Mouse (Mus musculus) mouse trophoblast stem cell (cell line): ENCODE results near the gene Eng.

Experiments used
- in situ Hi-C, 2 experiments: fragments of 300-500 bp; cut with MseI, MboI; formaldehyde crosslinking; loops; 2 replicates in 1 of 2; 3 replicates in 1 of 2; pipeline ENCODE4 v1.15.1; 2025

The Eng gene

GRCm38 (mm10) chr2:32644083-32644482, 2.3 kb upstream of the Eng start:
- in situ Hi-C loops: no loop called here

- in situ Hi-C loops: no loop called here
Measured at GRCm38 (mm10) chr2:32644799-32645475, 1.5 kb upstream of the Eng start.

- in situ Hi-C loops: no loop called here
Measured at GRCm38 (mm10) chr2:32645647-32646046, 748 bp upstream of the Eng start.

GRCm38 (mm10) chr2:32647366-32647765, 971 bp downstream of the Eng start:
- in situ Hi-C loops: no loop called here

DNA sequence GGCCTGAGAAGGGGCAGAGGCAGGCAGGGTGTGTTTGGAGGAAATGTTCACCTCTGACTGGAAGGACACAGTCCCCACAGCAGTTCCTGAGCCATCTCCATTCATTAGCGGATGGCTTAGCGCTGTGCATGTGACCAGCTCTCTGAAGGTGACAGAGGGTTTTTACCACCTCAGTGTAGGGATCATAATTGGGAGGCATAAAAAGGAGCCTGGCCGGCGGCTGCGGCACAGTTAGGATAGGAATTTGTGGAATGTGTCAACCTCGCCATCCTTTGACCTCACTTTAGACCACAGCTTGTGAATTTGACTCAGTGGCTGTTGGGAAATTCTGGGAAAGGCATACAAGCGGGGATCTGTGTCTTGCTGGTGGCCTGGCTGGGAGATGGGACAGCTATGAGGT, 7.4 kb downstream of the Eng start:
- in situ Hi-C loops: no loop called here

GRCm38 (mm10) chr2:32654743-32655393, 8.5 kb downstream of the Eng start:
- in situ Hi-C loops: no loop called here

DNA sequence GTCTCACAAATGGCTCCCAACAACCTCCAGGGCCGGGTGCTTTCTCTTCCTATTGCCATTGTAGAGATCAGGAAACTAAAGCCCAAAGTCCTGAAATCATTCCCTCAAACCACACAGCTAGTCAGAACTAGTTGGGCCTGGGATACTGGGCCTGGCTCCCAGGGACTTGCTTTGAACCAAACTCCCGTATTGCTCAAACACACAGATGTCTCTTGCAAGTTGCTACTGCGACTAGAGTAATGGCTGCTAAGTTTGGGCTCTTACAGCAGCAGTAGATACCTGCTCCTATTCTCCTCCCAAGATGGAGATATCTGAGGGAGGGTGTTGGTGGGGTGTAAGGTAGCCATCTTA, 9.0 kb downstream of the Eng start:
- in situ Hi-C loops: no loop called here

- in situ Hi-C loops: no loop called here
Measured at GRCm38 (mm10) chr2:32655826-32656225, 9.4 kb downstream of the Eng start.

- in situ Hi-C loops: no loop called here
Measured at GRCm38 (mm10) chr2:32658873-32659272, 12.5 kb downstream of the Eng start.

DNA sequence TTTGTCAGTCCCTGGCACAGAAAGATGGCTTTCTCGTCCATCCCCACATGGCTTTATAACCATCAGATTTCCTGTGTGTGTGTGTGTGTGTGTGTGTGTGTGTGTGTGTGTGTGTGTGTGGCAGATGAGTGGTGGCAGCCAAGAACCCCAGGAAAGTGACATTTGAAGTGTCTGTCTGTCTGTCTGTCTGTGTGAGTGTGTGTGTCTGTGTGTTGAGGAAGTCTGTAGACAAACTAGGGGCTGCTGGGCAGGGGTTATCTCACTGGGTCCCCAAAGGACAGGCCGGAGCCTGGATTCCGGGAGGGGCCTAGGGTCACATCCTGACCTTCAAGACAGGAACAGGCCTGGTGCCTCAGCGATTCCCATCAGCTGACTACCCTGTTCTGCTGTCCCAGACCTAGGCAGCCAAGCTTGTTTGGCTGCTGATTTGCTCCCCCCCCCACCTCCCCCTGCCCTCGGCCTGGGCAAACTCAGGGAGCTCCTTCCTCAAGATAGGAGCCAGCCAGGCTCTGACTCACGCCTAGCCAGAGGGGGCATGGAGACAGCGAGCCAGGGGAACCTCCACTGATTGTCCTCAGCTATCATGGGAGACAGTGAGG, 15.2 kb downstream of the Eng start:
- in situ Hi-C loops: no loop called here

- in situ Hi-C loops: no loop called here
Measured at GRCm38 (mm10) chr2:32662291-32662690, 15.9 kb downstream of the Eng start.

DNA sequence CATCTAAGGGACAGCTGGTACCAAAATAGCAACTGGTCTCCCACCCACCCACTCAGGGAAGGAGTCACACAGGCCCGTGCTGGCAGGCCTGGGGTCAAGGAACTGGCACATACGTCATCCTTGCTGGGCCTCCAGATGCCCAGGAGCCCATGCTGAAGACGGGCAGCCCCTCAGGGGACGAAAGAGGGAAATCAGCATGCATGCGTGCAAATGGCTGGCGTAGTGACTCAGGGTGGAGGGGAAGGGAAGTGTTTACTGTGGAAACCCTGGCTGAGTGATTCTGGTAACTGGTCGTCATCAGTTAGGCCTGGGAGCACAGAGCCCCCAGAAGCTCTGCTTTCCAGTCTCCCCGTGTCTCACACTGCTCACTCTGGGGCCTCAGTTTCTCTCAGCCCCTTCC, 18.9 kb downstream of the Eng start:
- in situ Hi-C loops: no loop called here

GRCm38 (mm10) chr2:32665853-32666252, 19.5 kb downstream of the Eng start:
- in situ Hi-C loops: no loop called here

GRCm38 (mm10) chr2:32667775-32668174, 21.4 kb downstream of the Eng start:
- in situ Hi-C loops: no loop called here

DNA sequence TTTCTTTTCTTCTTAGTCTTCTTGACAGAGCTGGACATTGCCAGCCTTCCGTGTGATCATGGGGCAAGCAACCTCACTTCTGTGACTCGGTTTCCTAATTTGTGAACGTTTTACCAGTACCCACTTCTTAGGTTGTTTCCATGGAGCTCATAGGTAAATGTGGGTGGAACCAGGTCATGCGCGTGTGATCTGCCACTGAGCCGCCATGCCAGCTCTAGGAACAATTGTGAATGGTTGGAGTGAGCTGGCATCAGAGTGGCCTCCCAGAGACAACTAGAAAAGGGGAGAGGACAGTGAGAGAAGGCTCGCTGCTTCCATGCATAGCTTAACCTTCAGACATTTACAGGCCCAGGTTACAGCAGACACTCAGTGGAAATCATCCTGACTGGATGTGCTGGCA, 21.8 kb downstream of the Eng start:
- in situ Hi-C loops: no loop called here

DNA sequence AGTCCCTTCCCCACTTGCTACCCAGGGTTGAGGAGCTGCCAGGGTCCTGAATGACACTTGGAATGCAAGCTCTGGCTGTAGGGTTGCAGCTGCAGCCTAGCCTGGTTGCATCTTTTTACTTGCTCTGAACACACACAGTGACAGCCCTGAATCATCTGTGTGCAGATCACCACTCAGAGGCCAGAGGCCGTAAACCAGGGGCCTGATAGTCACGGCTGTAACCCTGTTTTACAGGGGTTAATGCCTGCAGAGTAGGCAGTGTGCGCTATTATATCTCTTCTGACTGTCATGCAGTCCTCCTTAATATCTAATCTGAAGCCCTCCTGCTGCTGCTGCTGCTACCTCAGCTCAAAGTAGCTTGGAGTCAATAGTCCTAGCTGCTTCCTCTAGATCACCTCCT, 23.5 kb downstream of the Eng start:
- in situ Hi-C loops: no loop called here

- in situ Hi-C loops: no loop called here
Measured at GRCm38 (mm10) chr2:32671147-32671546, 24.8 kb downstream of the Eng start.

GRCm38 (mm10) chr2:32671907-32672595, 25.7 kb downstream of the Eng start:
- in situ Hi-C loops: no loop called here

- in situ Hi-C loops: no loop called here
Measured at GRCm38 (mm10) chr2:32673176-32673917, 27.0 kb downstream of the Eng start.

GRCm38 (mm10) chr2:32676821-32677220, 30.4 kb downstream of the Eng start:
- in situ Hi-C loops: no loop called here

DNA sequence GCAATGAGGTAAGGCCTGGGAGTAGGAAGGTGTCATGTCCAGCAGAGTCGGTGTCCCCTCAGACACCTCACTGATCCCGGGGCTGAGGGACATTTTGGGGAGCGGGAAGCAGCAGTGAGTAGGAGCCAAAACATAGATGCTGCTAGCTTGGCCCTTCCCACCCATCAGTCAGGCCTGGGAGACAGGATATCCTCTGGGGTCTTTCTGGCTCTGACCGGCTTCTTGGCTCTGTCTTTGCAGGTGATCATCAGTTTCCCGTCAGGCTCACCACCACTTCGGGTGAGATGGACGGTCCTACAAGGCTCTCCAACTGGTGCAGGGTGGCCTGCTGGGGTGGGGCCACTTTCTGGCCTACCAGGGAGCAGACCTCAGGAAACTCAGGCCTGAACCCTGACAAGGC, 31.3 kb downstream of the Eng start:
- in situ Hi-C loops: no loop called here

DNA sequence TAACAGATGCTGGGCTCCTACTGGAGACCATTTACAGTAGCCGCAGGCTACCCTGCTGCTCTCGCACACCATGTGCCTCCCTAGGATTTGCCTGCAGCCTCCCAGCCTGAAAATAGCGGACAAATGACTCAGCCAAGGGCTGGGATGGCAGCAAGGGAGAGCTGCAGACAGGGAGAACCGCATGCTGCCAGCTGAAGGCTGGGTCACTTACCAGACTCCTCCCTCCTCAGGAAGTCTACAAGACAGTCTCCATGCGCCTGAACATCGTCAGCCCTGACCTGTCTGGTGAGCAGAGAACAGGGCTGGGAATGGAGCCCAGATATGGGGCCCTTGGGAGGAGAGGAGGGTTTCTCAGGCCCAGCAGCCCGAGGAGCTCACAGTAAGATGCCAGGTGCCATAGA, 33.7 kb downstream of the Eng start:
- in situ Hi-C loops: loop anchor here in 1 of 2 experiments (5.0 kb wide), 1 partner anchor 48 kb away; no protein-coding TSS in a partner anchor
